Mouse (Mus musculus) adrenal gland, adult 18-20 months (tissue): ENCODE results near the gene Rbm28. TPM values are rescaled to one million over a fixed set of nuclear protein-coding genes. Genes with fewer than 3 reads are reported as not detected.
A peak's percentile ranks its signal among the peaks of the same experiment; 100 is the strongest.

Source experiments
- DNase-seq, 2 experiments: peaks; one replicate each; pipeline ENCODE4 v3.0.0; 2021 to 2022; ENCODE audit warnings: low spot score in 2 of 2
- total RNA-seq, 2 experiments: library from RNA; stranded (reverse); gene quantifications; 1 replicate in 1 of 2; 2 replicates in 1 of 2; pipeline ENCODE4 v1.2.3; 2021

The Rbm28 gene
- total RNA-seq, 2 experiments from 2014 or later: 32.4 to 34.3 TPM

- DNase-seq: peak in 1 of 2 experiments; percentile 7
Observed at GRCm38 (mm10) chr6:29146641-29147040, 18.2 kb downstream of the Rbm28 start.

- no peak for DNase-seq
Observed at GRCm38 (mm10) chr6:29145456-29146307, 19.1 kb downstream of the Rbm28 start.

- no peak for DNase-seq
Observed at GRCm38 (mm10) chr6:29144971-29145370, 19.8 kb downstream of the Rbm28 start.

- DNase-seq: peak; percentile 40 to 63
Observed at GRCm38 (mm10) chr6:29143608-29144007, 21.2 kb downstream of the Rbm28 start.

- DNase-seq: no peak
Observed at GRCm38 (mm10) chr6:29137441-29137840, 27.4 kb downstream of the Rbm28 start.

- no peak for DNase-seq
Observed at GRCm38 (mm10) chr6:29133100-29133499, 31.7 kb downstream of the Rbm28 start.

GRCm38 (mm10) chr6:29126878-29127426, 37.9 kb downstream of the Rbm28 start:
- no peak for DNase-seq

- no peak for DNase-seq
Observed at GRCm38 (mm10) chr6:29119990-29120389, 44.8 kb downstream of the Rbm28 start.

GRCm38 (mm10) chr6:29118963-29119362, 45.8 kb downstream of the Rbm28 start:
- DNase-seq: no peak

- no peak for DNase-seq
Observed at GRCm38 (mm10) chr6:29118231-29118630, 46.6 kb downstream of the Rbm28 start.

- DNase-seq: peak in 1 of 2 experiments; percentile 33
Observed at GRCm38 (mm10) chr6:29117417-29118104, 47.2 kb downstream of the Rbm28 start.

- no peak for DNase-seq
Observed at GRCm38 (mm10) chr6:29115756-29116155, 49.0 kb downstream of the Rbm28 start.

GRCm38 (mm10) chr6:29111501-29111900, 53.3 kb downstream of the Rbm28 start:
- DNase-seq: no peak

- no peak for DNase-seq
Observed at GRCm38 (mm10) chr6:29108376-29108775, 56.4 kb downstream of the Rbm28 start.

- DNase-seq: no peak
Observed at GRCm38 (mm10) chr6:29101248-29101864, 63.5 kb downstream of the Rbm28 start.

- no peak for DNase-seq
Observed at GRCm38 (mm10) chr6:29100423-29100822, 64.4 kb downstream of the Rbm28 start.

- no peak for DNase-seq
Observed at GRCm38 (mm10) chr6:29099536-29100170, 65.2 kb downstream of the Rbm28 start.

GRCm38 (mm10) chr6:29092904-29093303, 71.9 kb downstream of the Rbm28 start:
- DNase-seq: no peak

- DNase-seq: no peak
Observed at GRCm38 (mm10) chr6:29092234-29092633, 72.6 kb downstream of the Rbm28 start.

- DNase-seq: no peak
Observed at GRCm38 (mm10) chr6:29087921-29088709, 76.7 kb downstream of the Rbm28 start.
